Mouse (Mus musculus) neural tube, embryonic 10.5 days (tissue): ENCODE data around the gene Lig4.

Experiments
- DNase-seq: peaks from one replicate; pipeline ENCODE4 v3.0.0-alpha.2; 2017; ENCODE audit warnings: low spot score; ENCODE audit errors: extremely low spot score

Gene Lig4

DNA sequence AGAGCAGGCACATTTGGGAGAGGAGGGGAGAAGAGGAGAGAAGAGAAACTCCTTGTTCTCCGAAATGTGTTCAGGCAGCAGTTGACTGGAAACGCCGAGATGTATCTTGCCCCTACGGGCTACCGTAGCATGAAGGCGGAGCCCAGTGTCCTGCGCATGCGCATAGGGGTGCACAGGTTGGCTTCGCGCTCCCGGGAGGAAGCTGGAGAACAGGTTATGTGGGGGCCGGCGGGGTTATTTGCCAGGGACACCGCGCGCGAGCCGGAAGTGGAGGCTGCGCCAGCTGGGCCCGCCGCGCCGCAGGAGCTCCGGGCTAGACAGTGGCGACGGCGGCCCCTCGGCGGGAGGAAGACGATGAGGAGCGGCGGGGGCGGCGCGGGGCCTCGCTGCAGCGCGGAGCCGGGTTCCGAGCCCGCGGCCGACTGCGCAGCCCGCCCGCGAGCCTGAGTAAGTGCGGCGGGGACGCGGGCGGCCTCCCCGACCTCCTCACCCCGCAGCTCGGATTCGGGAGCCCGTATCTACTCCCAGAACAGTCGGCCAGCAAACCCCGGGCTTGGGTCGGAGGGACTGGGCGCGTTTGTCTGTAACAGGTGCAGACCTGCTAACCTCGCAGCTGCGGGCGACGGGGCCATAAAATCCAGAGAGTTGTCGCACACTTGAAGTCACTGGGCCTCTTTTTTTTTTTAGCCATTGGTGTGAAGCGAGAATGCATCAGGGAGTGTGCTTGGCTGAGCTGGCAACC lies at the start of gene Lig4, which contains the start of gene Abhd13:
Gene Lig4, minus strand, starts transcription at position 114 of the 742 bp plus-strand sequence.
Gene Abhd13, plus strand, starts transcription at position 135 of the 742 bp plus-strand sequence.
- DNase-seq: peak; percentile 98

DNA sequence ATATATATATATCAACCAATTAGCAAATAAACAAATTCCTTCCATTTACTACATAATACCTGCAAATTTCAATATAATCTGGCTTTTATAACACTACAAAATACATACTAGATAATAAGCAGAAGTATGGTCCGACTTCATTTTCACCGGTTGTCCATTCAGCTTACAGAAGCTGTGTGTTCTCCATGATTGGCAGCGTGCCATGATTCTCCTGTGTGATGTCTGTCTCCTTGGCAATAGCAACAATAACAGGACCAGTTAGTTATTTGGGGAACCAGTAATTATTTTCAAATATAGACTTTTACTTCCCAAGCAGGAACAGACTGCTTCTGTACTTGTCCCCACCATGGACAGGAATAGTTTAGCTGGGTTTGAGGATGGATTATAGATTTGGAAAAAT lies 39.7 kb upstream of the Lig4 start:
- no peak for DNase-seq

DNA sequence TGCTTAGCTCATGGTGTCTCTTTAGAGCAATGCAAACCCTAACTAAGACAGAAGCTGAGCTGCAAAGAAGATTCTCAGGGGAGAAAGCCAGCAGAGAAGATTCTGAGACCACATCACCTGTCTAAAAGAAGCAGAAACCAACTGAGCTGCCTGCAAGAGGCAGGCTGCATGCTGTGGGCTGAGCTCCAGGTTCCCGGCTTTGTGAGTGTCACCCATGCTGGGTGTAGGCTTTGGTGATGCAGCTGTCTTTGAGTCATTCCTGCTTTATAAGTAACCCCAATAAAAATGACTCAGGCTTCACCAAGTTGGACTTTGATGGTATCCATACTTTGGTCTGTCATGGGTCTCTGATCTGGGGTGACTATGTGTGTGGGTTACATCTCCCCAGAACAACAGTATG lies 38.8 kb upstream of the Lig4 start:
- no peak for DNase-seq

DNA sequence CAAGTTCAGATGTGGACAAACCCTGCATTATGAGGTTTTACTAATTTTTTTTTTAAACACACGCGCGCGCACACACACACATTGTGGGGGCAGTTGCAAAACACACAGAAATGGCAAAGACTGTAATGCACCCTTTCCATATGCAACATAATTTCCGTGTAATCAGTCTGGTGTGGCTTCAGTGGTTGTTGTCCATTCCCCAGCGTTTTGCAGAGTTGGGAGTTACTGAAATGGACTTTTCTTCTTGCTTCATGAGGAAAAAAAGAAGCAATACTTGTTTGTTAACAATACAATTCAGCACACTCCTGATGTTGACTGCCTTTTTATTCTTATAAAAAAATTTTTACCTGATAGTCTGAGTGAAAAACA lies 30.2 kb upstream of the Lig4 start:
- DNase-seq: no peak

DNA sequence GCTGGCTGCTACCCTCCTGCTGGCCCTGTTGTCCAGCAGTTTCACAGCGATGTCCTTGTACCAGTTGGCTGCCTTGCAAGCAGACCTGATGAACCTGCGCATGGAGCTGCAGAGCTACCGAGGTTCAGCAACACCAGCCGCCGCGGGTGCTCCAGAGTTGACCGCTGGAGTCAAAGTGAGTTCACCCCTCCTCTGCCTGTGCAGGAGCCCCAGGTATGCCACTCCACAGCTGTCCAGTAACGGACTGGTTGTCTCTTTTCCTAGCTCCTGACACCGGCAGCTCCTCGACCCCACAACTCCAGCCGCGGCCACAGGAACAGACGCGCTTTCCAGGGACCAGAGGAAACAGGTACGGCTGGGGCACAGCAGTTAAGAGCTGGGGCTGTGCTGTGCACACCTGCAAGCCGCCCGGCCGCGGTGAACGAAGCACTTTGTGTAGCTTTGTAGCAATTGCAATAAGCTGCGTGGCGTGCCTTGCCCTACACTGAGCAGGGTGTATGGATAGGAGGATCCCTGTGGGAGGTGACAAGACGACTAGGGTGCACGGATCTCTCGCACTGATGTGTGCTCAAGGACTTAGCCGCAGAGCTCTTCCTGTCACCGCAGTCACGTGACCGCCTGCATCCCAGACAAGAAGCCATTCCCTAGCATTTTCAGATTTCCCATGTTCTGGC lies 29.6 kb upstream of the Lig4 start:
- DNase-seq: peak; percentile 52

DNA sequence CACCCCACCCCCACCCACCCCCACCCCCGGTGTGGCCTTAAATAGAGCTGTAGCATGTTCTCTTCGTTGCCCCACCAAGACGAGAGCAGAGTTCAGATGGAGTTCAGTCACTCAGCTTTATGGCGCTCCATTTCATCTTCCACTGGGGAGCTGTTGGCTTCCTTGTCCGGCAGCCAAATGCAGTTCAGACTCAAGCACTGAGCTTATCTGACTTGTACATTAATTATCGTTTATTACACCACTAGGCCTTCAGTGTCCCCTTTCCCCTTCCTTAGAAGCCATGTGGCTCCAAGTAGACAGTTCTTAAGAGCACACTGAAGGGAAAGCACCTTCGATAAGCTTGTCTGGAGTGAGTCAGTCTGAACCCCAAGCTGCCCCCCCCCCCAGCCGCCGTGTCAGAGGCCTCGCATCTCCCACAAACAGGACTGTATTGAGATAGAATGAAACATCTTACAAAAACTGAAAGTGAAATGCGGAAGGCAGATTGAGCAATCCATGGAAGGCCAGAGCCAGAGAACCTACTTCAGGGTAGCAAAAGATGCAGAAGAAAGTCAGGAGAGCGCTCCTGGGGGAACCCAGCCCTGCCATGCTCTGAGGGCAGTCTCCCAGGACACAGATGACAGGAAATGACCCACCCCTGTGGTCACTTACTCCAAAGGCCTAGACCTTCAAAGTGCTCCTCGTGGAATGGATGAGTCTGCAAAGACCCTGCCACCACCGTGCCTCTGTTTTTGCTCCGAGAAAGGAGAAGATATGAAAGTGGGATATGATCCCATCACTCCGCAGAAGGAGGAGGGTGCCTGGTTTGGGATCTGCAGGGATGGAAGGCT lies 28.9 kb upstream of the Lig4 start, which contains the start of gene Tnfsf13b:
Gene Tnfsf13b, plus strand, starts transcription at position 312 of the 830 bp plus-strand sequence.
- no peak for DNase-seq

DNA sequence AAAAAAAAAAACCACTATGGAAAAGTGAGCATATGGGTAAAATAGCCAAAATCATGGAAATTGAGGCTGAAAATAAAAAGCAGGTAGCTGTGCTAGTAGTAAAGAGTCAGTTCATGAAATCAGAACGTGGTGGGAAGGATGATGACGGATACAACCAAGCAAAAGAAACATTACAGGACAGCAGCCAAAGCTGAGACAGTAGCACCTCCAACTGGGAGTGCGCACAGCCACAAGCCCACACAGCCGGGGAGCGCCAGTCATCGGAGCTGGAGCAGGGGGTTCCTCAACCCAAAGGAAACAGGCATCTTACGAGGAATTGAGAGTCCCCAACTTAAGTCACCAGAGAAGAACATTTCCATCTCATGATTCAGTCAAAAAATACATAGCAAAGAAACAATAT lies 26.6 kb upstream of the Lig4 start:
- no peak for DNase-seq

DNA sequence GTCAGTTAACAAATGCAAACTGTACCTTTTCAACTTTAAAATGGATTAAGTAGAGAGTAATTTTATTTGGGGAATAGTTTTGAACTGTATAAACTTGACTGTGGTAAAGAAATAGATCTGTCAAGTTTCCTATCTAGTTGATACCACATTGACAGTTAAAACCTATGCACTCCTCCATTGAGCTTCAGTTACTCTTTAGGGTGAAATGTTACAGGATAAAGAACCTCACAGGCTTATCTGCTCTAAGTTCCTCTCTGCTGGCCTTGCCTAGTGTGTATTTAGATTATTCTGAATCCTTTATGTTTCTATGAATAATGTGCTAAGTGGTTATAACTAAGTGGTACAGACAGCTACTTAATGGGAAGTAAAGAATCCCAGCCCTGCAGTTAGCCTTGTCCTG lies 2.7 kb upstream of the Lig4 start:
- DNase-seq: no peak

DNA sequence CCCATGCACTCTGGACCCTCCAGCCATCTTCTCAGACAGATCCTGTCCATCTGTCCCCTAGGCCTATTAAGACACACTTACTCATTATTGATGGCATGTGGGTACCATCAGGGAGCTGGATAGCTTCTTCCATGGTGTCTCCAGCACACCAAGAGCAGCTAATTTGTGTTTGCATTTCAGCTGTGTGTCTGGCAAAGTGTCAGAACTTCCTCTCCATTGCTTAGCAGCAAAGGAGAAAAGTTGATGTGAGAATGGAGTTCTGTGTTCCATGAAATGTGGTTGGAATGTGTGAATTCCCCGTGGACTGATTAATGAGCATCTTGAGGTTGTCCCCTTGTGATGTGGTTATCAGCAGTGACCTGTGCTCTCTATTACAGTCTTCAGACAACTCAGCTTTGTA lies 2.3 kb upstream of the Lig4 start:
- no peak for DNase-seq

DNA sequence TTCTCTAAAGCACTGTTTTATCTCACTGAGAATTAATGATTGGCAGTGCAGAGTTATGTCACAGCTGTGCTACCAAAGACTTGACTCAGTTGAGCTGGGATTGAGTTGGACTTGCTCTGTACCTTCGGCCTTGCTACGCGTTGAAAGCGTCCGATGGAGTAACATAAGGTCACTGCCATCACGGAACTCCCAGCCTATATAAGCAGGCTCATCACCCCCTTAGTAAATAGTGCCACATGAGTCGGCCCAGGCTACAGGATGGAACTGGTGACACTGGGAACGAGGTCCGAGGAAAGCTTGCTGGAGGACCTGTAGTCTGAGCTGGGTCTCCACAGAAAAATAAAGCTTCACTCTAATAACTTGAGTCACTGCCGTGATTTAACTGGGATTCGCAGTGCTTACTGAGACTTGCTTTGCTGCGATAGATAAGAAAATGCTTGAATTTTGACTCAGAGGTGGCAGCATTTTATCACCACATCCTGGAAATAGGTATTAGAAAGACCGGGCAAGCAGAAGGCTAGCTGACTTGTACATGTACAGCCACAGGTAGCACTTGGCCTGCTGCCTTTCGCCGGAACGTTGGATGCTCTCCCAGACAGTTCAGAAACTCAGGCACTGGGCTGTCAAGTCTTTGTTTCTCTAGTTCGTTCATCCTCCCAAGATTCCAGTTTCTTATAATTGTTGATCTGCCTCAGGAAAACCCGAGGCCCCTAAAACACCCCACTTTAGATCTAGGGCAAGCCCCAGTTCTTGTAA lies 1.2 kb upstream of the Lig4 start:
- no peak for DNase-seq

DNA sequence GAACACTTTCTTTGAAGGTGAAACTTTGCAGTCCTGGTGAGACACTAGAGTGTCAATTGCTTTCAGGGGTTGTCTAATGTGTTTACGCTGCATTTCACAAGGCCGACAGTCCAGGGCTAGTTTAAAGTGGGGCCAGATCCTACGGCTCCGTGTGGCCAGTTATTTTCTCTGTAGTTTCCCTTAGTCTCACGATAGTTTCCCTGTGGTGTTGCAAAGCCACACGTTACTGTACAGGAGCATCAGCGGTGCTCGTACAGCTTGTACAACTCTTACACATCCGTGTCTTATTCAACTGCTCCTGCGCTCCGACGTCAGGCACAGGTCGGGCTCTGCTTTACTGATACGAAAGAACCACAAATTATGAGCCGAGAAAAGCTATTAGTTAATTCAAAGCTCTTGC lies 470 bp downstream of the Lig4 start:
- DNase-seq: no peak

DNA sequence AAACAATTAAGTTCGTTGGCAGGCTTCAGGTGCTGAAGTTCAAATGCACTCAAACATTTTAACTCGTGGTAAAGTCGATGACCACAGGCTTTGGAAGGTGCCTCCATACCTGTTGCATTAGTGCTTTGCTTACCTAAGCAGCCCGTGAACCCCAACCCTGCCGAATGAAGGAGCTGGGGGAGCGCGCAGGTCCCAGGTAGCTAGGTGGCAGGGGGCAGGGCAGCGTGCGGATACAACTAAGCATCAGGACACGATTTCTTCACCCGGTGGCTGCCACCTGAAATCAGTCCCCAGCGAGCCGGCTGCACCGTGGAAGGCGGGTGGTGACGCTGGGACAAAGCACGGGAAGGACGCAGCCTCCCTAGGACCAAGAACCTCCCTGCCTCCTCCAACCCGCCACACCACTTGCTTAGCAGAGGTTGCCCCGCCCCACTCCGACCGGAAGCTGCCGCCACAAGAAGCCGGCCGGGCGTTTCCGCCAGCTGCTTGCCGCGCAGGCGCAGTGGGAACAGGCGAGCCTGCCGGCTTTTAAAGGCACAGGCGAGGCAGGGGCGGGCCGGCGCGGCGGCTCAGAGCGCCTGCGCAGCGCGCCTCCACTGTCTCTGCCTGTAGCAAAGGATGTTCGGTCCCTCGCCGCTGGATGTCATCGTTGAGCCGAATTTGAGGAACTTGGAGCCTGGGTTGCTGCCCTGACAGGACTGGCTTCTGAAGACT lies 1.4 kb downstream of the Lig4 start:
- peak; percentile 99 for DNase-seq

DNA sequence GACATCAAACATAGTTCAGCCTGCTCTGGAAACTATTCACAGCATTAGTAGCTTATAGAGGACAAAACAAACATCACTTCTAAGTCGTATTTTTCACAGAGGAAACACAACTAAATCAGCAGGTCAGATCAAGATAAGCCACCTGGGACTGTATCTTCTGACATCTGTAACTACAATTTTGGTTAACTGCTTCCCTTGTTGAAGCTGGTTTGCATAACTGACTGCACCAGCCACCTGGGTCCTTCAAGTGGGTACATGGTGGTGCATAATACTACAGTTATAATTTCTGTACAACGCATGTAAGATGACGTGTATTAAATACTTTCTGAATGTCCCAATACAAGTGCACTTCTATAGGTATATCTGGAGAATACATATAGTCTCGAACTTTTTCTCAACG lies 2.2 kb downstream of the Lig4 start:
- DNase-seq: no peak

DNA sequence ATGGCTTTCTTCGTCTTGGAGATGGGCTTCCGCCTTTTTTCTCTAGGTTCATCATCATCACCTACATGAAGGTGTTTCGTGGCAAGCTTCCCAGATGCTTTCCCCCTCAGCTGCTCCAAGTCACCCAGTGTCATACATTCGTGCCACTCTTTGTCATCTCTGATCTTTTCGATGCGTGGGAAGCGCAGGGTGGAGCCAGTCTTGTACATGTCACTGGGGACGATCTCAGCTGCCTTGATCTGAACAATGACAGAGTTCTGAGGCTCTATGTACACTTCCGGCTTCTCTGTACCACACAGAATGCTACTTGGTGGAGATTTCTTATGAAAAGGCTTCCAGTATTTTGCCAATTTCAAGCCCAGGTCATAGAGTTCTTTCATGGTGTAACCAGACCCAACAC lies 5.6 kb downstream of the Lig4 start:
- DNase-seq: no peak

DNA sequence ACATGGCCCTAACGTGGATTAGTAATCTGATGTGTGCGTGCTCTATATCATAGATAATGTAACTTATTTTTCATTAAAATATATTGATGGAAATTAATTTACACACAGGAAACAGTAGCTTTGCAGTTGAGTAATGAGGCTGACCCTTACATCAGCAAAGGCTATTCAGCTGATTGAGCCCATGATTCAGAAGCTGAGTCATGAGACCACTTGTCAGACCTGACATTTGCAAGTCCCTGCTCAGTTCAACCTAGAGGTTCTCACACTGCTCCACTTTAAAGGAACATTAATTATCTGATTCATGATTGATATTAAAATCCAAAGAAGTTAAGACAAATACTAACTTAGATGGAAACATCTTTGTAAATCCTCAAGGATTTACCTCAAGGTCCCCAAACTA lies 17.6 kb downstream of the Lig4 start:
- DNase-seq: no peak

DNA sequence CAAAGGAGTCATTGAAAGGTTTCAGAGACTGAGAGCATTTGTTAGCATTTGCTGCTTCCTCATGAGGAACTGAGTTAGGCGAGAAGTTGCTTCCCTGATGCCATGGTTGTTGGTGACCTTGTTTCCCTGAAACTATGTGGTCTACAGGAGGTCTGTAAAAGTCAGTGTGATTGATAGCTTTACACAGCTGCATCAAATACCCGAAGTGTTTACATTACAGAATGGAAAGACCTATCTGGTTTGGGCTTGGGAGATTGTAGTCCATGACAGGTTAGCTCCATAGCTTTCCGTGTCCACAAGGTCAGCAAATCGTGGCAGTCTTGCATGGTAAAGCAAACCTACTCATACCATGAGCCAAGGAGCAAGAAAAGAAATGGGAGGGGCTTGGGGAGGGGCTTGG lies 19.1 kb downstream of the Lig4 start:
- DNase-seq: no peak

DNA sequence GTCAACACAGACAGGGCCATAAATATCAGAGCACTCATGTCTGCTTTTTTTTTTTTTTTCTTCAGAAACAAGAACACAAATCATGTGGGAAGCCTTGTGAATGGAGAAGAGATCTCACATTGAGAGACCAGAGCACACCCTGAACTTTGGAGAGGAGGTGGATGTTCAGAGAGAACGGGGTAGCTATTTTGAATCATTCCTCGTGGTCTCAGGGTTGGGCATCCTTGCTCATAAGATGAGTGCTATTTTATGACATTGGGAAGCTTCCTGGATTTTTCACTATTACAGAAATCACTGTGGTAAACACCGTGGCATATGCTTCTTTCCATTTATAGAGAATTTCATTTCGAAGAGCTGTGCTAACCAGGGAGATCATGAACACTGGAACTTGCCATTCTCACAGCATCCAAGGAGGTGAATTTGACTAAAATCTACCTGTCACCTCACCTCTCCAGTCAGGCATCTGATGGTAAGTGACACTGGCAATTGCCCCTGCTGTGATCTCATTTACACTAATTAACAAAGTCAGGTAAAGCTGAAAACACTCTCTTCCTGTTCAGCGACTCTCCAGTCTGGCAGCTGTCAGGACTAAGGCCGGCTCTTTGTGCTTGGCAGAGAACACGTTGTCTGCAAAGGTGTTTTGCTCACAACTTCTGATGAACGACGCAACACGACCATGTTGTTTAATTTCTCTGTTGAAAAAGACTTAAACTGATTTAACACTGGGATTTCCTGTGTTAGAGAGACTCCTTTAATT lies 28.2 kb downstream of the Lig4 start:
- DNase-seq: no peak

DNA sequence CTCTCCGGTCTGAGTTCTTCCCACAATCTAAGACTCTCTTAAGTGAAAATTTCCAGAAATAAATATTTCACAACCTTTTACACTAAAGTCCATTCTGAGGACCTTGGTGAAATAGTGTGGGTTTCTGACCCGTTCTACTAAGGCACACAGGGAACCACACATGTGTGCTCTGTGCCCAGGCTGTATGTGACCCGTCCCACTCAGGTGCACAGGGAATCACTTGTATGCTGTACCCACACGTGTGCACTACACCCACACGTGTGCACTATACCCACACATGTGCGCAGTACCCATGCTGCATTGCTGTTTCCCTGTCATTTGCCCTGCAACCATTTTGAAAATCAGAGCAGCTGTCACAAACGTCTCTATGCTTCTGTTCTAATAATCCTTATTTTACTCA lies 41.9 kb downstream of the Lig4 start:
- DNase-seq: no peak

DNA sequence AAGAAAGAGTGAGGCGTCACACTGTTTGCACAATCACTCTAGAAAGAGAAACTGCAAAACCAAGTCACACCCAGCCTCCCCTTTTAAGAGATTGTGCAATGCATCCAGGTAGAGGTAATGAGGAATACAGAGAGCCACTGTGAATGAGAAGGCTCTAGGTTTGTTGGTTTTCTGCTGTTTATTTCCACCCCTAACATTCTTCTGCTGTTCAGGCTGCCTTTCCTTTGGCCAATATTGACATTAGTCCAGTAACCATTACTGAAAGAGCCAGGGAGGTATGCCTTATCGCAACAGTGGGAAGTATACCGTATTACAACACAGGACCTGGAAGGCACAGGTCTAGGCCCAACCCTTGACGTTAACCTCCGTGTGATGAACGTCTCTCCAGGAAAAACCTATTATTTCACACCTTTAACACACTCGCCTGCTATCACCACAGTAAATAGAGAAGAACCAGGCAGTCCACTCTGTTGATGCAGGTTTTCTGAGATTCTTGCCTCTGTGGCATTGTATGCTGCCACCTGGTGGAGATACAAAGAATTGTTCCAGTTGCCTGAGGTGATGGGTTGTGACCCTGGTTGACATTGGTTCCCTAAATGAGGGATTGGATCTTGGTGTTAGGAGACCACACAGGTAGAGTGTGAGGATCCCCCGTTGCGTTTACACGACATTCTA lies 42.5 kb downstream of the Lig4 start:
- peak; percentile 60 for DNase-seq

DNA sequence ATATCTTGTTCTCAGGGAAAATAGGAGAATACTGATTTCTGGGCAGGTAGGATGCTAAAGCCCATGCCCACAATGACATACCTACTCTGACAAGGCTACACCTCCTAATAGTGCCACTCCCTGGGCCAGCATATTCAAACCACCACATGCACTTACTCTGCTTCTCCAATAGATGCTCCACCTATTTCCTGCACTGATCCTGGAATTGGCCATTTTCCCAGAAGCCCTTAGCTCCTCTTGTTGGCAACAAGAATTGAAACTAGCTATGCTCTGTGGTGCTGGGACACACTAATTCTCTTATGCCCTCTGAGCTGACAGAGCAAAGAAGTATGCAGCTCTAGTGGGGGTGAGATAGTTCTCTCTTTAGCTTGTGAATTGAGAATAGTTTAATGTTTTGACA lies 44.8 kb downstream of the Lig4 start:
- DNase-seq: no peak
